Comparison of ENCODE assay signal across 22 mouse cellular contexts in genomic region chr4:124973296-124973695, GRCm38 (mm10). TPM values are rescaled to one million over a fixed set of nuclear protein-coding genes. Genes with fewer than 3 reads are reported as not detected.
DNase-seq lines count a peak whose midpoint lies in the region; ATAC-seq and TF ChIP-seq lines count a peak whose summit lies in the region.
"Had no signal": no experiment of that assay in that cellular context is flagged by ENCODE, and none has a peak within 500 bp of the region (broad histone marks: within the 10 kb centered on the region; RNA-seq: fewer than 3 reads in every experiment).

No protein-coding gene starts in this region.

- no peak overlapping the region for H3K4me2 ChIP-seq in hindbrain, postnatal 0 days (ENCODE audit: low read depth, low read length)
- no peak overlapping the region for H3K4me2 ChIP-seq in hindbrain, embryonic 12.5 days (replicated peaks)
- H3K4me2 ChIP-seq: heart, embryonic 15.5 days; liver, embryonic 11.5 days; midbrain, embryonic 15.5 days had no signal

- no peak overlapping the region for H3K27ac ChIP-seq in hindbrain, postnatal 0 days
- no peak overlapping the region for H3K27ac ChIP-seq in hindbrain, embryonic 12.5 days
- H3K27ac ChIP-seq: gastrocnemius, adult 2 months; heart, embryonic 15.5 days; macrophage; midbrain, embryonic 15.5 days had no signal

- H3K9me3 ChIP-seq in hindbrain, postnatal 0 days (ENCODE audit: low read length): no peaks in the 10 kb centered on the region
- H3K9me3 ChIP-seq in hindbrain, embryonic 12.5 days (replicated peaks): no peaks in the 10 kb centered on the region
- H3K9me3 ChIP-seq: heart, embryonic 15.5 days; midbrain, embryonic 15.5 days had no signal

- no peak overlapping the region for H3K9ac ChIP-seq in hindbrain, postnatal 0 days (replicated peaks; ENCODE audit: low read length)
- H3K9ac ChIP-seq in hindbrain, embryonic 12.5 days: no peak overlapping the region
- H3K9ac ChIP-seq: heart, embryonic 15.5 days; midbrain, embryonic 15.5 days had no signal

- no peaks in the 10 kb centered on the region for H3K36me3 ChIP-seq in hindbrain, postnatal 0 days (ENCODE audit: insufficient read depth, low read length)
- H3K36me3 ChIP-seq in hindbrain, embryonic 12.5 days: no peaks in the 10 kb centered on the region
- H3K36me3 ChIP-seq: heart, embryonic 15.5 days; midbrain, embryonic 15.5 days had no signal

- no peak overlapping the region for H3K4me3 ChIP-seq in hindbrain, postnatal 0 days (ENCODE audit: low read length)
- H3K4me3 ChIP-seq in hindbrain, embryonic 12.5 days: no peak overlapping the region
- H3K4me3 ChIP-seq: gastrocnemius, adult 2 months; heart, embryonic 15.5 days; midbrain, embryonic 15.5 days had no signal

- H3K27me3 ChIP-seq in hindbrain, postnatal 0 days (ENCODE audit: insufficient read depth, low read length): no peaks in the 10 kb centered on the region
- peaks cover 6% of the 10 kb centered on the region; the same call in 1 of the 2 replicates for H3K27me3 ChIP-seq in hindbrain, embryonic 12.5 days
- H3K27me3 ChIP-seq: midbrain, embryonic 15.5 days had no signal

- ATAC-seq in hindbrain, postnatal 0 days: no peak
- ATAC-seq in hindbrain, embryonic 12.5 days (ENCODE audit: low FRiP score): no peak
- ATAC-seq: forebrain, embryonic 16.5 days; inflammation-experienced regulatory T-cells, adult 6 months; midbrain, embryonic 15.5 days; Patski had no signal

- TF ChIP-seq CTCF in hindbrain, postnatal 0 days (IDR thresholded peaks at IDR 0.05; ENCODE audit: low read depth): no peak

- 78% methylated on average over 2 of the region's 2 CpGs for WGBS in hindbrain, postnatal 0 days
- WGBS in hindbrain, embryonic 12.5 days: 73% methylated on average over 2 of the region's 2 CpGs

- DNase-seq in hindbrain, postnatal 0 days (ENCODE audit: low spot score): peak; percentile 31
- DNase-seq in 3134 (ENCODE audit: extremely low read depth, insufficient read length, low spot score): peak; percentile 64
- peak; percentile 64 for DNase-seq in ES-CJ7 (ENCODE audit: low read depth, low spot score)
- peak; percentile 33 for DNase-seq in adipocyte (ENCODE audit: low spot score)
- DNase-seq in kidney, postnatal 10 days: no peak
- DNase-seq in frontal cortex, adult 2 months (ENCODE audit: extremely low spot score in 1 of 2, low spot score in 1 of 2): no peak
- no peak for DNase-seq in adrenal gland, adult 8-10 months
- DNase-seq: gastrocnemius, adult 2 months; heart, adult 18-20 months; kidney, adult 8-10 months; left cerebral cortex, postnatal 4 days; lung, adult 2 months; right cerebral cortex, postnatal 4 days had no signal

- 0 out of 2 replicates have a peak, but pooled peaks cover 5% of the 10 kb centered on the region for H3K4me1 ChIP-seq in hindbrain, postnatal 0 days (ENCODE audit: insufficient read depth, low read length)
- peaks cover 14% of the 10 kb centered on the region for H3K4me1 ChIP-seq in hindbrain, embryonic 12.5 days
- H3K4me1 ChIP-seq: heart, embryonic 15.5 days had no signal

RNA-seq across cellular contexts. Expression of gene Rspo1, which starts 12.9 kb away (rescaled TPM):
- total RNA-seq in hindbrain, postnatal 0 days (2014; rRNA removed): 0.36 and 13.6 TPM in 2 replicates
- polyA plus RNA-seq in hindbrain, postnatal 0 days (2015; fragmentation: Nextera tagmentation; extraction: Ambion mirVana): 0.74 and 0.95 TPM in 2 replicates
- polyA plus RNA-seq in hindbrain, embryonic 12.5 days (2016; fragmentation: Nextera tagmentation; extraction: Ambion mirVana): 7.0 and 9.1 TPM in 2 replicates
- polyA plus RNA-seq in frontal cortex, adult 2 months (2012; rRNA removed): 3.6 and 8.3 TPM in 2 replicates
- total RNA-seq in adrenal gland, adult 8-10 months (2022): 1 to 10 TPM; 4.4 to 6.3 (median 6.0) TPM
- total RNA-seq: hematopoietic stem cell, adult 5-6 weeks had no signal
- polyA plus RNA-seq: inflammation-experienced regulatory T-cells, adult 6 months; macrophage; Patski had no signal

RNA-seq across cellular contexts. Expression of gene Cdca8, which starts 34.2 kb away (rescaled TPM):
- total RNA-seq in hindbrain, postnatal 0 days (2014; rRNA removed): 10.8 and 17.1 TPM in 2 replicates
- 28.9 and 35.1 TPM in 2 replicates for polyA plus RNA-seq in hindbrain, postnatal 0 days (2015; fragmentation: Nextera tagmentation; extraction: Ambion mirVana)
- 130 and 135 TPM in 2 replicates for polyA plus RNA-seq in hindbrain, embryonic 12.5 days (2016; fragmentation: Nextera tagmentation; extraction: Ambion mirVana)
- polyA plus RNA-seq in frontal cortex, adult 2 months (2012; rRNA removed): 2.0 and 2.6 TPM in 2 replicates
- 1 to 10 TPM; 1.9 to 3.2 (median 2.2) TPM for total RNA-seq in adrenal gland, adult 8-10 months (2022)

RNA-seq across cellular contexts. Expression of gene 9930104L06Rik, which starts 36.4 kb away (rescaled TPM):
- total RNA-seq in hindbrain, postnatal 0 days (2014; rRNA removed): 12.8 and 15.5 TPM in 2 replicates
- polyA plus RNA-seq in hindbrain, postnatal 0 days (2015; fragmentation: Nextera tagmentation; extraction: Ambion mirVana): 9.3 and 9.4 TPM in 2 replicates
- 16.7 and 18.1 TPM in 2 replicates for polyA plus RNA-seq in hindbrain, embryonic 12.5 days (2016; fragmentation: Nextera tagmentation; extraction: Ambion mirVana)
- 20.9 and 21.3 TPM in 2 replicates for polyA plus RNA-seq in frontal cortex, adult 2 months (2012; rRNA removed)
- 10 to 100 TPM; 13.8 to 22.7 (median 21.0) TPM for total RNA-seq in adrenal gland, adult 8-10 months (2022)

RNA-seq across cellular contexts. Expression of gene Gnl2, which starts 43.1 kb away (rescaled TPM):
- total RNA-seq in hindbrain, postnatal 0 days (2014; rRNA removed): 22.5 and 26.0 TPM in 2 replicates
- 70.2 and 77.6 TPM in 2 replicates for polyA plus RNA-seq in hindbrain, postnatal 0 days (2015; fragmentation: Nextera tagmentation; extraction: Ambion mirVana)
- polyA plus RNA-seq in hindbrain, embryonic 12.5 days (2016; fragmentation: Nextera tagmentation; extraction: Ambion mirVana): 94.9 and 96.6 TPM in 2 replicates
- polyA plus RNA-seq in frontal cortex, adult 2 months (2012; rRNA removed): 115 and 127 TPM in 2 replicates
- total RNA-seq in adrenal gland, adult 8-10 months (2022): 10 to 100 TPM; 40.2 to 71.5 (median 55.5) TPM

Comparison
In these comparisons a context has a peak if more than half of its experiments do, and no peak if none do; other contexts are left out.
1. DNase-seq: peak in hindbrain, postnatal 0 days (single experiment), 3134 (single experiment), ES-CJ7 (single experiment) and adipocyte (single experiment); none in kidney, postnatal 10 days (single experiment), frontal cortex, adult 2 months (0 of 2) and adrenal gland, adult 8-10 months (single experiment).